Mouse (Mus musculus) heart, adult 18-20 months (tissue): Measurements from ENCODE around the gene Brpf3. TPM values are rescaled to one million over a fixed set of nuclear protein-coding genes. Genes with fewer than 3 reads are reported as not detected.
A peak's percentile ranks its signal among the peaks of the same experiment; 100 is the strongest.

Experiments
- DNase-seq, 2 experiments: peaks; one replicate each; pipeline ENCODE4 v3.0.0; 2021 to 2022; ENCODE audit warnings: mixed read lengths in 1 of 2
- total RNA-seq, 2 experiments: library from RNA; stranded (reverse); gene quantifications; 2 replicates each; pipeline ENCODE4 v1.2.3; 2021

Brpf3 gene
- total RNA-seq, 2 experiments from 2014 or later: 14.8 to 19.6 TPM

DNA sequence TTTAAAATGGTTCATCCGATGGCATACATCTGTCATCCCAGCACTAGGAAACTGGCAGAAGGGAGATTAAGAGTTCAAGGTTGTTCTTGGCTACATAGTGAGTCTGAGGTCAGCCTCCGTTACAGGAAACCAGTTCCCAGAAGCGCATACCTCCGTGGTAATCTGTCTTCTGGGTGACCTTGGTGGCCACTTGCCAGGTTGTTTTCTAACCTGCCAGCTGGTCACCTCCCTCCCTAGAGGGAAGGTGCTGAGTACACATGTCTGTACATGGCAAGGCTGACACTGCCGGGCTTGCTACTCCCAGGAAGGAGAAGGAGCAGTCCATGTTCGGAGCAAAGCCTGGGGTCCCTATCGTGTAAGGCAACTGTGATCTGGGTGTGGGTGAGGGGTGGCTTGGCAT, 73.9 kb downstream of the Brpf3 start:
- DNase-seq: peak; percentile 61 to 81

DNA sequence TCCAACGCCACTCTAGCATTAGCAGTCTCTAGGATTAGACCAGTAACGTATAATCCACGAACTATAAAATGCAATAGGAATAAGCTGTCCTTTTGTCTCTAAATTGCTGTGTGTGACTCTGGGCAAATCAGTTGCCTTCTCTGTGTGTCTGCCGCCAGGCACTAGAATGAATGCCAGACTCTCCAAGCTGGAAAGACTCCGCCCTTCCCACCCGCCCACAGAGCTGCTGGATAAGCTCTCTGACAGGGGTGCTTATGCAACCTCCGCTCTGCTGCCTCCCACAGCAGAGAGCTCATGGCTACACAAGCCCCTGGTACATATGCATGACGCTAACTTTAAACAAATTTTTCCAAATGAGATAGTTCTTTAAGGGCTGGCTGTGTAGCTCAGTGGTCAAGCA, 74.4 kb downstream of the Brpf3 start:
- DNase-seq: peak; percentile 69 to 77

DNA sequence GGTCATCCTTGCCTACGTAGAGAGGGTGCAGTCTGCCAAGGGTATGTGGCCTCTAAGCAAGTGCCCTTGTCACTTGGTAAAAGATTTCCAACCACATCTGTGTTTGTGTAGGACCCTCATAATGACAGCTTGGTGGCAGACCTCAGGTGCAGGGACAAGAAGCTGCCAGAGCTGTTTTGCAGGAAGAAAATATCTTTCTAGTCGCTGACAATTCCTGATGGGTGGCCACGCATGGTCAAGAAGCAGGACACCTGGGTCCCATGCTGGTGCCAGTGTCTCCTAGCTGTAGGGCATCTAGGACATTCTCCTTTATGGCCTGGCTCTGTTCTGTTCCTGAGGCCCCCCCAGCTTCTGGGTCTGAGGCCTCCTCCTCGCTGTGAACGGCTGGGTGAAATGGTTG, 75.4 kb downstream of the Brpf3 start:
- DNase-seq: no peak

DNA sequence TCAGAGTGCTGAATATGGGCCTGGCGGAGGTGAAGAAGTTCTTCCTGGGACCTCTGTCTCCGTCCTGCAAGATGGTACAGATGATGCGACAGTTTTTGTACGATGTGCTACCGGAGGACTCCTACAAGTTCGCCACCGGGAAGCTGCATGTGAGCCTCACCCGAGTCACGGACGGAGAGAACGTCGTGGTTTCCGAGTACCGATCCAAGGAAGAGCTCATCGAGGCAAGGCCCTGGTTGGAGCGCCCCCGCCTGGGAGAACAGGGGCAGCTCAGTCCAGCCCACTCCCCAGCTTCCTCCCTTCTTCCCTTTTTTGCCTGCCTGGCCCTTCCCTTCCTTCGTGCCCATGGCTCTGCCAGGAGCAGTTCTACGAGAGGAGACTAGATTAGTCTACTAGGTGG, 75.9 kb downstream of the Brpf3 start:
- DNase-seq: no peak

DNA sequence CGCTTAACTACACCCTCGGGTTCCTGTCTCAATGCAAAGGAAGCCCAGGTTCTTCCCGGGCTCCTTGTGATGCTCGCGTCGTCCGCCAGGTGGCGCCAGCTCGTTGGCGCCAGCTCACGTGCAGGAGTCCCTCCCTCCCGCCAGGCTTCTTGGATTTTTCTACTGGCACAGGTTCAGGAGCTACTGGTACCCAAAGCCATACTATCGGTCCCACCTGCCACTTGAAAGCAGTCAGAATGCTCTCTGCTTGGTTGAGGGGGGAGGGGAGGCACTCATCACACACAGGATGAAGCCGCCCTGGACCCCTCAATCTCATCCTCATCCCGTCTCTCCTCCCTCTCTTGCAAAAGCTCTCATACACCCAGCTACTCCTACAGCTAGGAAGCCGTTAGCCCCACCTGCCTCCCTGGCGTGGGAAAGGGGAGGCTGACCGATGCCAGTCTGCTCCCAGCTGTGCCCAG, 79.1 kb downstream of the Brpf3 start:
- DNase-seq: peak; percentile 65 to 82

DNA sequence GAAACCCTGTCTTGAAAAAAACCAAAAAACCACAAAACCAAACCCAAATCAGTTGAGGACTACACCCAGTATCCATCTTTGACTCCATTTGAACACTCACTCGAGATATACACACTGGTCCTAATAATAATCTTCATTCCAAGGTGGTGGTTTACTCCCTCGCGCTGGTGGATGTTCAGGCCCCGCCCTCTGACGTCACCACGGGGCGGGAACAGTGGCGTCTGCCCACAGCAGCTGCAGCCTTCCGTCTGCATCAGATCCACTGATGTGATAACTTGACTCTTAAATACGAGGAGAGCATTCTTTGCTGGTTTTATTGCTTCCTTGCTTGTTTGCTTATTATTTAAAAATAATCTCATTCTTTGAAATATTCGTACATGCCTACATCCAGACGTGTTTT, 81.4 kb downstream of the Brpf3 start:
- DNase-seq: peak; percentile 74

DNA sequence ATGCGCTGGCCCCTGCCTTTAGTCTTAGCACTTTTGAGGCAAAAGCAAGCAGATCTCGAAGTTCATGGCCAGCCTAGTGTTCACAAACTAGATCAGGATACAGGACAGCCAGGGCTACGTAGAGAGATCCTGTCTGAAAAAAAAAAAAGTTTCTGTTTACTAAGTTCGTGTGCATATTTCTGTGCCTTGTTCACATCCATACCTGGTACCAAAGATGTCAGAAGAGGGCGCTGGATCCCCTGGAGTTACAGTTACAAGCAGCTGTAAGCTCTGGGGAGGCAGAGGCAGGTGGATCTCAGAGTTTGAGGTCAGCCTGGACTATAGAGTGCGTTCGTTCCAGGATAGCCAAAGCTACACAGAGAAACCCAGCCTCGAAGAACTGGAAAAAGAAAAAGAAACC, 81.9 kb downstream of the Brpf3 start:
- peak in 1 of 2 experiments; percentile 32 for DNase-seq

DNA sequence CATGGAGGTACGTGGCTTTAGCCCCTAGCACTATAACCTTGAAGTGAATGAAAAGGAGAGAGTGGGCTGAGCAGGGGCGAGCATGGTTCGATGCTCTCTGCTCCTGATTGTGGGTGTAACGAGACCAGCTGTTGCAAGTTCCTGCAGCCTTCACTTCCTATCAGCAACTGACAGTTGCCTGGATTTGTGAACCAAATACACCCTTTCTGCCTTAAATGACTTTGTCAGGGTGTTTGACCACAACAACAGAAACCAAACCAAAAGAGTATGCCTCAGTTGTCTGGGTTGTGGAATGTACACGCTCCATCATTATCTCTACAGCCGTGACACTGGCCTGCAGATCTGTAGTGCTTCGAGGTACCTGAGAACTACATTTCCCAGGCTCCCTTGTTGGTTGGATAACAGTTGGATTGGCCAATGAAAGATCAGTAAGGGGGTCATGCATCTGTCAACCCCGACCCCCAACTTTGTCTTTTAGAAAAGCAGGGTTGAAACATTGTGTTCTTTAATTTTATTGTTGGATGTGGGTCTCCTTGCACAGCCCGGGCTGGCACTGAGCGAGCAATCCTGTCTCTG, 83.1 kb downstream of the Brpf3 start:
- no peak for DNase-seq

DNA sequence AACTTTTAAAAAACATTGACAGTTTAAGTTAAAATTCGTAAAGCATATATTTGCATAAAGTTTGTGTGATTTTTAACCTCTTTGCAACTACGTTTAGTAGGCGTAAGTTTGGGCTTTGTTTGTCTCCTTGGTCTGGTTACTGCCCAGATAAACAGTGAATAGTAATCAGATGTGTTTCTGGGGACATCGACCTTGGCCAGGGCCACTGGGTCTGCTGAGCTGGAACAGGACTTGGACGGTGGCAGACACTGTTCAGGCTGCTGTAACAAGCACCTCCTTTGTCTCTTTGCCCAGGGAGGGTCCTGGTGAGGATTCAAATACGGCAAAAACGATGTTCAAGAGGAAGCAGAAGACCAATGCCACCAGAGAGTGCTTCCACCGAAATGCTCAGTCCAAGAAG, 84.3 kb downstream of the Brpf3 start:
- no peak for DNase-seq

DNA sequence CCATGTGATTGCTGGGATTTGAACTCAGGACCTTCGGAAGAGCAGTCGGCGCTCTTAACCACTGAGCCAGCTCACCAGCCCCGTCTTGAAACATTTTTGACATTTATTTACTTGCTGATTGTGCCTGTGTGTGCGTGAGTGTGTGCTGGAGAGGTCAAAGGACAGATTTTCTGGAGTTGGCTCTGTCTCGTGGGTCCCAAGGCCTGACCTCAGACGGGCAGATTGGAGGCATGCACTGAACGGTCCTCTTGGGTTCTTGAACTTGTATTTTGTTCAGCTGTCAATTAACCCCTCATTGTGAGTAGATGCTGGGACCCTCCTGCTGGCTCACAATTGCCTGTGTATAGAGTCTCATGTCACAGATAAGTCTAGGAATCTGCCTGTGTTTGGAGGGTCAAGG, 85.4 kb downstream of the Brpf3 start:
- no peak for DNase-seq

Other genes starting within 250 kb of the Brpf3 start
- gene Clps, start 240.3 kb upstream of the Brpf3 start, total RNA-seq: not detected
- gene Lhfpl5, start 225.4 kb upstream of the Brpf3 start, total RNA-seq: not detected
- gene Srpk1, start 178.4 kb upstream of the Brpf3 start, total RNA-seq: 10 to 100 TPM; 33.7 to 36.3 TPM
- under 1 TPM in 1 of 2 experiments, not detected in 1; 0.39 TPM for gene Slc26a8, start 110.9 kb upstream of the Brpf3 start, total RNA-seq
- 10 to 100 TPM; 51.3 to 59.4 TPM for gene Mapk14, start 109.8 kb upstream of the Brpf3 start, total RNA-seq
- gene AC170998.1, start 75.0 kb upstream of the Brpf3 start, total RNA-seq: under 1 TPM in 1 of 2 experiments, not detected in 1; 0.67 TPM
- gene Mapk13, start 31.8 kb upstream of the Brpf3 start, total RNA-seq: under 1 TPM in 1 of 2 experiments, not detected in 1; 0.46 TPM
- not detected for gene Pnpla1, start 57.3 kb downstream of the Brpf3 start, total RNA-seq
- gene 4930539E08Rik, start 114.2 kb downstream of the Brpf3 start, total RNA-seq: under 1 TPM in 1 of 2 experiments, not detected in 1; 0.08 TPM
- gene Pxt1, start 142.8 kb downstream of the Brpf3 start, total RNA-seq: not detected
- gene Kctd20, start 150.9 kb downstream of the Brpf3 start, total RNA-seq: 10 to 100 TPM; 40.9 to 52.6 TPM
- 10 to 100 TPM; 22.0 to 28.8 TPM for gene Stk38, start 206.9 kb downstream of the Brpf3 start, total RNA-seq
- 10 to 100 TPM; 74.9 to 89.9 TPM for gene Srsf3, start 231.5 kb downstream of the Brpf3 start, total RNA-seq